Mouse (Mus musculus): ENCODE measurements around the gene Pum3.

DNA sequence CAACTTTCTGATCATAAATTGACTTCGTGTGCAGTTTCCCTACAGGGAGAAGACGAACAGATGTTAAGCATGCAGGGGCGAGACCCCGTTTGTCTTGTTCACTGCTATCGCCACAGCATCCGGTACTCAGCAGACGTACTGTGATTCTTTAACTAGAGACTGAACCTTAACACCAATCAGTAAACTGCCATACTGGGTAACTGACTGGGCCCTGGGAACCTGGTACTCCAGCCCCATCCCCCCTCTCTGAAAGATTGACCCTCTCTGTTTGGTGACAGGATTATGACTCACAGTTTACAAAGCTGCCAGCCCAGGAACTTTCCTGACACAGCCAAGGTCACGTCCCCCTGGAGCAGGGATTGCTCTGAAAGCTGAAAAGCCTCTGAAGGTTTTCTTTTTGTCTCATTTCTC, 65.1 kb downstream of the Pum3 start:
- no peak for TF ChIP-seq CTCF (IDR thresholded peaks at IDR 0.05; ENCODE audit: borderline replicate concordance, control insufficient read depth, extremely low read depth, insufficient read depth, low read length, poor library complexity)
- no peak for TF ChIP-seq POLR2A (IDR thresholded peaks at IDR 0.05; ENCODE audit: control insufficient read depth, extremely low read depth, insufficient read depth, low read length, poor library complexity)
